Comparison of ENCODE assay signal across 8 mouse cellular contexts in genomic region chr15:99474576-99474926, GRCm38 (mm10). TPM values are rescaled to one million over a fixed set of nuclear protein-coding genes. Genes with fewer than 3 reads are reported as not detected.
DNase-seq lines count a peak whose midpoint lies in the region; ATAC-seq and TF ChIP-seq lines count a peak whose summit lies in the region.

Gene Bcdin3d (minus strand): TSS chr15:99474730.

- H3K36me3 ChIP-seq in ES-E14 (ENCODE audit: control insufficient read depth, insufficient read depth, low read length, poor library complexity, severe bottlenecking) = no peaks in the 10 kb centered on the region
- no peaks in the 10 kb centered on the region for H3K36me3 ChIP-seq in forebrain, embryonic 16.5 days (ENCODE audit: control insufficient read depth, insufficient read depth)
- 0 out of 2 replicates have a peak, but pooled peaks cover 3% of the 10 kb centered on the region for H3K36me3 ChIP-seq in lung, embryonic 15.5 days

- peak; percentile 87 for DNase-seq in ES-E14 (ENCODE audit: low read depth, low spot score)
- peak; percentile 87 for DNase-seq in cerebellum, adult 11-12 months
- DNase-seq in heart, postnatal 4 days = peak; percentile 93
- peak; percentile 78 to 79 for DNase-seq in layer of hippocampus, adult 8-10 months (ENCODE audit: low spot score in 2 of 2)
- DNase-seq in ovary, adult 18-20 months (ENCODE audit: low spot score) = peak; percentile 83
- peak; percentile 85 to 93 for DNase-seq in thymus, postnatal 10 days (ENCODE audit: low spot score in 2 of 2)

- H3K9ac ChIP-seq in ES-E14 (ENCODE audit: insufficient read depth, low read depth, low read length, poor library complexity, severe bottlenecking) = peak within 1 kb of the TSS; percentile 95
- peak within 1 kb of the TSS; percentile 94 for H3K9ac ChIP-seq in forebrain, embryonic 16.5 days (replicated peaks; ENCODE audit: low read depth, low read length)
- H3K9ac ChIP-seq in lung, embryonic 15.5 days = peak within 1 kb of the TSS; percentile 72

- in situ Hi-C loops in ES-E14 (cut with MboI; ENCODE audit: low sequenced_read_pairs in 2 of 2, unreplicated experiment in 2 of 2) = no loop called here

- WGBS in forebrain, embryonic 16.5 days = under 1% methylated on average over 26 of the region's 26 CpGs
- 0% methylated on average over 26 of the region's 26 CpGs for WGBS in lung, embryonic 15.5 days

- ATAC-seq in forebrain, embryonic 16.5 days = peak; percentile 89
- ATAC-seq in lung, embryonic 15.5 days (ENCODE audit: borderline replicate concordance, extremely low read depth, low FRiP score, low TSS enrichment) = peak; percentile 88

- peak within 1 kb of the TSS; percentile 91 to 95 for H3K4me3 ChIP-seq in ES-E14 (ENCODE audit: insufficient read depth in 1 of 2, low read depth in 1 of 2, low read length in 2 of 2, poor library complexity in 1 of 2, severe bottlenecking in 1 of 2)
- H3K4me3 ChIP-seq in forebrain, embryonic 16.5 days (replicated peaks; ENCODE audit: low read length) = peak within 1 kb of the TSS; percentile 96
- peak within 1 kb of the TSS; percentile 66 for H3K4me3 ChIP-seq in lung, embryonic 15.5 days

- peaks cover 3 to 8% of the 10 kb centered on the region in 2 experiments for H3K4me1 ChIP-seq in ES-E14 (ENCODE audit: control insufficient read depth in 2 of 2, insufficient read depth in 2 of 2, low read length in 2 of 2, poor library complexity in 1 of 2)
- peaks cover 10% of the 10 kb centered on the region for H3K4me1 ChIP-seq in forebrain, embryonic 16.5 days (replicated peaks; ENCODE audit: control insufficient read depth, insufficient read depth, low read length)
- H3K4me1 ChIP-seq in lung, embryonic 15.5 days = peaks cover 11% of the 10 kb centered on the region

- no peaks in the 10 kb centered on the region; the same call in 1 of the 2 replicates for H3K27me3 ChIP-seq in forebrain, embryonic 16.5 days (replicated peaks; ENCODE audit: control insufficient read depth, insufficient read depth, low read length)
- H3K27me3 ChIP-seq in lung, embryonic 15.5 days = no peaks in the 10 kb centered on the region

- peak within 1 kb of the TSS; percentile 92 for H3K27ac ChIP-seq in ES-E14 (ENCODE audit: insufficient read depth, low read depth, low read length, poor library complexity, severe bottlenecking)
- peak within 1 kb of the TSS; percentile 89 for H3K27ac ChIP-seq in forebrain, embryonic 16.5 days (ENCODE audit: low read length)
- peak within 1 kb of the TSS; percentile 95 for H3K27ac ChIP-seq in lung, embryonic 15.5 days

- H3K4me2 ChIP-seq in forebrain, embryonic 16.5 days (ENCODE audit: low read length) = peak within 1 kb of the TSS; percentile 83
- H3K4me2 ChIP-seq in lung, embryonic 15.5 days = peak within 1 kb of the TSS; percentile 69

- no peaks in the 10 kb centered on the region for H3K9me3 ChIP-seq in ES-E14 (ENCODE audit: control insufficient read depth, insufficient read depth, low read depth, low read length)
- no peaks in the 10 kb centered on the region for H3K9me3 ChIP-seq in forebrain, embryonic 16.5 days (ENCODE audit: control insufficient read depth, low read length)
- H3K9me3 ChIP-seq in lung, embryonic 15.5 days = no peaks in the 10 kb centered on the region

TF ChIP-seq in ES-E14, 5 proteins besides CTCF, POLR2A, EP300 and RAD21:
- TF ChIP-seq HCFC1 (IDR thresholded peaks at IDR 0.05; ENCODE audit: borderline replicate concordance, insufficient read depth, low read length) = 0 out of 2 replicates have a peak, but pooled peaks have one; percentile 33
- no peak for TF ChIP-seq ZNF384 (IDR thresholded peaks at IDR 0.05; ENCODE audit: low read depth, low read length)
- TF ChIP-seq CHD2 (IDR thresholded peaks at IDR 0.05; ENCODE audit: low read depth, low read length) = no peak
- TF ChIP-seq MAFK (IDR thresholded peaks at IDR 0.05; ENCODE audit: insufficient read depth, low read depth, low read length) = no peak

RNA-seq across cellular contexts. Expression of gene Bcdin3d, which starts in this region (rescaled TPM):
- total RNA-seq in ES-E14 (2012; rRNA removed) = 36.1 and 47.5 TPM in 2 replicates
- 23.5 and 24.4 TPM in 2 replicates for polyA plus RNA-seq in forebrain, embryonic 16.5 days (2015; fragmentation: Nextera tagmentation; extraction: Ambion mirVana)
- total RNA-seq in heart, postnatal 4 days (2021) = 1 to 10 TPM; 4.9 to 5.0 TPM
- total RNA-seq in layer of hippocampus, adult 8-10 months (2022) = 1 to 10 TPM; 4.9 to 6.1 (median 5.3) TPM
- polyA plus RNA-seq in lung, embryonic 15.5 days (2015; fragmentation: Nextera tagmentation; extraction: Ambion mirVana) = 15.0 and 16.1 TPM in 2 replicates

Comparison
In these comparisons a context has a peak if more than half of its experiments do, and no peak if none do; other contexts are left out.
1. Peak in every context shown above with its lines: DNase-seq, ATAC-seq, H3K4me3 ChIP-seq and H3K27ac ChIP-seq.